Mouse (Mus musculus) layer of hippocampus, adult 2 months (tissue): ENCODE results near the gene Slc12a5. TPM values are rescaled to one million over a fixed set of nuclear protein-coding genes. Genes with fewer than 3 reads are reported as not detected.

Experiments used
- DNase-seq, 2 experiments: peaks; one replicate each; pipeline ENCODE4 v3.0.0; 2022; ENCODE audit warnings: low spot score in 2 of 2
- H3K27ac ChIP-seq: fragments of 200-600 bp; 2 replicates; pipeline ENCODE4 v1.8.1; 2022
- H3K4me3 ChIP-seq: fragments of 200-600 bp; 2 replicates; pipeline ENCODE4 v1.8.1; 2022; ENCODE audit warnings: mild to moderate bottlenecking
- CTCF ChIP-seq: fragments of 200-600 bp; conservative IDR thresholded peaks from 2 replicates; pipeline ENCODE4 v1.8.1; 2022; ENCODE audit warnings: antibody characterized with exemption, mild to moderate bottlenecking, moderate library complexity
- total RNA-seq, 2 experiments: library from RNA; stranded (reverse); gene quantifications; 2 replicates each; pipeline ENCODE4 v1.2.3; 2021

Slc12a5 gene
- total RNA-seq, 2 experiments from 2014 or later, result 406 to 409 TPM

DNA sequence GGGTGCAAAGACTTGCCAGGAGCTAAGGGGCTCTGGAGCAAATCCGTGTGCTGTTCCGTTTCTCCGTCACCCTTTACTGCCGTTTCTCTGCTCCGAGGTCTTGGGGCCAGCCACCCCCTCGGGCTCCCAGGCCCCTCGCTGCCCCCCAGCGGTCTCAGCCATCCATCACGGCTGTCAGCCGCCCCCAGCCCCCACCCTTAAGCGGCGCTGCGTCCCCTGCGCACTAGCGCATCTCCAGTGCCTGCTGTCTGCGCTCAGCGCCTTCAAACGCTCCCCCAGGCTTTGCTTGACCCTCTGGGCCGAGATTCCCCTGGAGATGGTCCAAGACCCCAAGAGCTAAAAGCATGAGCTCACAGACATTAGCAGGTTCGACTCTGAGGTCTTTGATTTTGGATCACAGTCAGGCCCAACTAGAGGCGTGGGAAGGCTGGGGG, 8.8 kb downstream of the Slc12a5 start:
- peak; percentile 60 for TF ChIP-seq CTCF
- Histone ChIP-seq H3K4me3 (peak overlapping the region; percentile 70), H3K27ac (peak overlapping the region; percentile 95)
- DNase-seq, result peak; percentile 46 to 65

GRCm38 (mm10) chr2:164970631-164971196, 10.1 kb downstream of the Slc12a5 start:
- peak overlapping the region; percentile 70 for H3K4me3 ChIP-seq
- peak overlapping the region; percentile 95 for H3K27ac ChIP-seq
- peak; percentile 56 to 67 for DNase-seq
- TF ChIP-seq CTCF, result no peak

DNA sequence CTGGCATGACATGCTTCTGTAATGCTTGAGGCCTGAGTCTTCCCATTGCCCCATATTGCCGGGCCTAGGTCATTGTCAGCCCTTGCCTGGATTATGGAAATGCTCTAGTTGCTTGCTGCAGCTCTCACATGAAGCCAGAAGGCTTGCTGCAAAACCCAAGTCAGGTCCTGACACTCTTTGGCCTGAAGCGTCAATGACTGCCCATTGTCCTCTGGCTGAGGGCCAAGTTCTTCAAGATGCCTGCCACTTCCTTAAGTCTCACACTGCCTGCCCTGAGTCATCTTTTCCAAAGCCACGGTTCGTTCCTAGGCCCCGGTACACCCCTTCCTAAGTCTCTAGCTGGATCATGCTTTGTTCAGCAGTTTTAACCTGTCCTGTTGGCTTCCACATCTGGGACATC, 12.0 kb downstream of the Slc12a5 start:
- Histone ChIP-seq H3K4me3 (no peak overlapping the region), H3K27ac (no peak overlapping the region)
- DNase-seq, result no peak
- TF ChIP-seq CTCF, result no peak

GRCm38 (mm10) chr2:164975611-164976010, 15.0 kb downstream of the Slc12a5 start:
- TF ChIP-seq CTCF, result no peak
- DNase-seq, result no peak
- Histone ChIP-seq H3K27ac (peak overlapping the region; percentile 41; the same call in 1 of the 2 replicates), H3K4me3 (no peak overlapping the region)

DNA sequence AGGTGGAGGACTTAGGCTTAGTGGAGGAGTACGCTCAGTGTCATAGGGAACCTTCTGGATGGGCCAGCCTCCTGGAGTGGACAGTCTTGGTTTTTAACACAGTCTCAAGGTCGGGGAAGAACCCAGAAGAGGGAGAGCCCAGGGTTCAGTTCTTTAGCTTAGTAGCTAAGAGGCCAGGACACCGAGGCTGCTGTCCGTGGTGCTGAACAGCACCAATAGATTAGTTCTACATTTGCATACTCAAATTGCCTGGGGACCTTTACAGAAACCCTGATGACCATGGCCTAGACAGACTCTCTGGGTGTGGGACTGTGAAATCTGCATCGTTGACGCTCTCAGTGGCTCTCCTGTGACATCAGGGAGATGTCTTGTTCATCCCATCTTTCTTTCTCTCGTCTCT, 19.1 kb downstream of the Slc12a5 start:
- Histone ChIP-seq H3K4me3 (no peak overlapping the region), H3K27ac (no peak overlapping the region; the same call in 1 of the 2 replicates)
- no peak for TF ChIP-seq CTCF
- no peak for DNase-seq

- DNase-seq, result no peak
- no peak overlapping the region for H3K4me3 ChIP-seq
- H3K27ac ChIP-seq, result no peak overlapping the region
- TF ChIP-seq CTCF, result no peak
Observed at GRCm38 (mm10) chr2:164985962-164986361, 25.4 kb downstream of the Slc12a5 start.

DNA sequence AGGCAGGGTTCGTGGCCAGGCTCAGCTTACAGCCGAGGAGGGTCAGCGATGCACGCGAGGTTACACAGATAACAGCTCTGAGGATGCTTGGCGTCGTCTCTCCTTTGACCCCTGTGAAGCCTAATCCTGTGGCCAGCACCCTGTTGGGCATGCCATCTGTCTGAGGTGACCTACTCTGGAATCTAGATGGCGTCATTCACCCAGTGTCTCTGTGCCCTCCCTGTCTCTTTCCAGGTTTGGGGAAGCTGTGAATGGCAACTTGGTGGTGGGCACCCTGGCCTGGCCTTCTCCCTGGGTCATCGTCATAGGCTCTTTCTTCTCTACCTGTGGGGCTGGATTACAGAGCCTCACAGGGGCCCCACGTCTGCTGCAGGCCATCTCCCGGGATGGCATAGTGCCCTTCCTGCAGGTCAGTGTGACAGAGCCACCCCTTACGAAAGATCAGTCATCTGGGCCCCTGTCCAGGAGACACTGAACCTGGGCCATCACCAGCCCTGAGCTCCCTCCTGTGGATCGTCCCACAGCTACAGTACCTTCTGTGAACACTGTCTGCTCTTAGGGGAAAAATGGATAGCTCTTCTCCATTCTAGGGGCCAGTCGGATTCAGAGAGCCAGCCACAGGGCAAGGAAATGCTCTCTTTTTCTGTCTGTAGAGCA, 25.9 kb downstream of the Slc12a5 start:
- DNase-seq, result no peak

GRCm38 (mm10) chr2:164988777-164989176, 28.2 kb downstream of the Slc12a5 start:
- no peak overlapping the region for H3K4me3 ChIP-seq
- DNase-seq, result no peak
- no peak overlapping the region for H3K27ac ChIP-seq
- TF ChIP-seq CTCF, result no peak

More for the DNA sequence above, 25.9 kb downstream of the Slc12a5 start:
- no peak for TF ChIP-seq CTCF
- Histone ChIP-seq H3K4me3 (no peak overlapping the region), H3K27ac (no peak overlapping the region)

GRCm38 (mm10) chr2:164991111-164991510, 30.5 kb downstream of the Slc12a5 start:
- TF ChIP-seq CTCF, result no peak
- no peak overlapping the region for H3K27ac ChIP-seq
- H3K4me3 ChIP-seq, result no peak overlapping the region
- DNase-seq, result no peak

GRCm38 (mm10) chr2:164991808-164992207, 31.2 kb downstream of the Slc12a5 start:
- Histone ChIP-seq H3K4me3 (no peak overlapping the region), H3K27ac (no peak overlapping the region)
- TF ChIP-seq CTCF, result no peak
- DNase-seq, result no peak

GRCm38 (mm10) chr2:164994156-164994555, 33.6 kb downstream of the Slc12a5 start:
- peak overlapping the region; percentile 76 for H3K27ac ChIP-seq
- no peak for DNase-seq
- no peak for TF ChIP-seq CTCF
- H3K4me3 ChIP-seq, result no peak overlapping the region

DNA sequence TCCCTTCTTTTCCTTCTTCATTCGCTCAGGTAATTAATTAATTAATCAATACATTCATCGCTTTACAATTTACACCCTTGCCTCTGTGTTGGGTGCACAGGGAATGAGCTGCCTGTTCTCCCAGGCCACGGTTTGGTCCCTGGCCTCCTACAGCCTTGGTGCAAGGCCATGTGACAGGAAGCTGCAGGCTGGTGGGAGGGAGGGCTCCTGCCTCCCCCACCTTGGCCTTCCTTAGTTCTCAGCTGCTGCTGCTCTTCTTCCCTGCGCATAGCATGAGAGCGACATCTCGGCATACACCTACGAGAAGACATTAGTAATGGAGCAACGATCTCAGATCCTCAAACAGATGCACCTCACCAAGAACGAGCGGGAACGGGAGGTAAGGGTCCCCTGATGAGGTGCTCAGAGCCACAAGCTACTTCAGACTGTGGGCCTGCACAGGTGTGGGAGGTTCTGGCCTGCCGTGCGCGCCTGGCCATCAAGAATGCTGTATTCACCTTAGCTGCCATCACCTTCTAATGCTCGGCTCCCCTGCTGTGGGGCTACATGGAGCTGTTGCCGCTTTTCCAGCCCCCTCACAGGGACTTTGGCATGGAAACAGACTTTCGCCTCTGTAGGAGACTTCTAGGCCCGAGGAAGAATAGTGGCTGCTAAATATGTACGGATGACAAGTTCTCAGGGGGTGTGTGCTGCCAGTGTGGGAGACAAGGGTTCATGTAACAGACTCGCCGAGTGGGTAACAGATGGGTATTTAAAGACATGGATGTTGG, 34.2 kb downstream of the Slc12a5 start:
- peak in 1 of 2 experiments; percentile 42 for DNase-seq
- H3K27ac ChIP-seq, result peak overlapping the region; percentile 76
- no peak overlapping the region for H3K4me3 ChIP-seq
- TF ChIP-seq CTCF, result no peak

DNA sequence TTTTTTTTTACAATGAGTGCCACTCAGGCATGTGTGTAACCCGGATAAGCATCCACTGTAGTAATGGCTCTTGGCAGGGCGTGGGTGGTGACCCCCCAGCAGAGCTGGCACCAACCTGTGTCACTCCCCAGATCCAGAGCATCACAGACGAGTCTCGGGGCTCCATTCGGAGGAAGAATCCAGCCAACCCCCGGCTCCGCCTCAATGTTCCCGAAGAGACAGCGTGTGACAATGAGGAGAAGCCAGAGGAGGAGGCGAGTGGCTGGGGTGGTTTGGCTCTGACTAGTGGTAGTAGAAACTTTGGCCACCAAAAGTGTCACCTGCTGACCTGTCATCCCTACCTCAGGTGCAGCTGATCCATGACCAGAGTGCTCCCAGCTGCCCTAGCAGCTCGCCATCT, 35.4 kb downstream of the Slc12a5 start:
- no peak for DNase-seq
- no peak overlapping the region for H3K4me3 ChIP-seq
- H3K27ac ChIP-seq, result peak overlapping the region; percentile 76
- TF ChIP-seq CTCF, result no peak
